Mouse (Mus musculus) ES-E14 (cell line): ENCODE measurements at regions not wholly inside any gene's neighbourhood (a gene's known extent, or its start where the extent isn't known, plus 50 kb on each side); places are given as distances from the start of the nearest gene placed in this dataset.

Experiments
- CHD2 ChIP-seq: IDR thresholded peaks from 2 replicates; pipeline ENCODE4 v1.6.1; 2014; ENCODE audit warnings: mild to moderate bottlenecking, low read depth, low read length, inconsistent platforms
- HCFC1 ChIP-seq: IDR thresholded peaks from 2 replicates; pipeline ENCODE4 v1.6.1; 2012; ENCODE audit warnings: low read length, inconsistent platforms, borderline replicate concordance; ENCODE audit not compliant: insufficient read depth
- MAFK ChIP-seq: IDR thresholded peaks from 2 replicates; pipeline ENCODE4 v1.6.1; 2014; ENCODE audit warnings: mild to moderate bottlenecking, low read depth, low read length, inconsistent platforms; ENCODE audit not compliant: insufficient read depth
- ZC3H11A ChIP-seq: IDR thresholded peaks from 2 replicates; pipeline ENCODE4 v1.6.1; 2012; ENCODE audit warnings: low read depth, mild to moderate bottlenecking, inconsistent platforms, low read length, borderline replicate concordance
- ZNF384 ChIP-seq: IDR thresholded peaks from 2 replicates; pipeline ENCODE4 v1.6.1; 2012; ENCODE audit warnings: low read depth, low read length, inconsistent platforms

- TF ChIP-seq HCFC1 = no peak
- no peak for TF ChIP-seq MAFK
- no peak for TF ChIP-seq ZNF384
- TF ChIP-seq ZC3H11A = no peak
- no peak for TF ChIP-seq CHD2
Measured at GRCm38 (mm10) chr2:8061687-8062086, 552.3 kb upstream of the Celf2 start.
